8 mouse cellular contexts compared by ENCODE assay signal in genomic region chr10:84576395-84577070, GRCm38 (mm10). TPM values are rescaled to one million over a fixed set of nuclear protein-coding genes. Genes with fewer than 3 reads are reported as not detected.
DNase-seq lines count a peak whose midpoint lies in the region; ATAC-seq and TF ChIP-seq lines count a peak whose summit lies in the region.

TSS of gene Tcp11l2 (plus strand) at chr10:84576626.

- H3K9ac ChIP-seq in forebrain, embryonic 16.5 days (replicated peaks; ENCODE audit: low read depth, low read length): peak within 1 kb of the TSS; percentile 72
- peak within 1 kb of the TSS; percentile 62 for H3K9ac ChIP-seq in lung, embryonic 14.5 days

- peak within 1 kb of the TSS; percentile 67 for H3K27ac ChIP-seq in forebrain, embryonic 16.5 days (ENCODE audit: low read length)
- H3K27ac ChIP-seq in layer of hippocampus, adult 2 months: peak within 1 kb of the TSS; percentile 99
- peak within 1 kb of the TSS; percentile 77 for H3K27ac ChIP-seq in lung, embryonic 14.5 days (ENCODE audit: low read depth)
- peak within 1 kb of the TSS; percentile 92 for H3K27ac ChIP-seq in olfactory bulb, adult 2 months (ENCODE audit: insufficient read depth, low read depth, low read length)
- H3K27ac ChIP-seq in thymus, adult 2 months (ENCODE audit: control insufficient read depth, insufficient read depth, low read length): peak within 1 kb of the TSS; percentile 70

- peak; percentile 80 for TF ChIP-seq POLR2A in olfactory bulb, adult 2 months (IDR thresholded peaks at IDR 0.05; ENCODE audit: insufficient read depth, low read depth, low read length)
- peak; percentile 68; the same call in 1 of the 2 replicates for TF ChIP-seq POLR2A in thymus, adult 2 months (IDR thresholded peaks at IDR 0.05; ENCODE audit: control insufficient read depth, extremely low read depth, insufficient read depth, low read length, poor library complexity)

- peak; percentile 69 for ATAC-seq in G1E (ENCODE audit: extremely low read depth, insufficient number of reproducible peaks, low FRiP score, poor library complexity, severe bottlenecking)
- ATAC-seq in forebrain, embryonic 16.5 days: peak; percentile 99
- ATAC-seq in lung, embryonic 14.5 days (ENCODE audit: insufficient read depth): peak; percentile 99

- peak; percentile 76 for DNase-seq in G1E (ENCODE audit: low spot score)
- peak; percentile 96 to 97 for DNase-seq in cerebellum, adult 18-20 months
- peak; percentile 94 for DNase-seq in heart, postnatal 36 days
- peak; percentile 92 to 94 for DNase-seq in layer of hippocampus, adult 2 months (ENCODE audit: low spot score in 2 of 2)
- DNase-seq in lung, embryonic 14.5 days: peak; percentile 97
- peak; percentile 95 for DNase-seq in thymus, adult 2 months

- H3K4me3 ChIP-seq in G1E (ENCODE audit: low read depth, low read length): peak within 1 kb of the TSS; percentile 97
- peak within 1 kb of the TSS; percentile 71 for H3K4me3 ChIP-seq in forebrain, embryonic 16.5 days (replicated peaks; ENCODE audit: low read length)
- H3K4me3 ChIP-seq in layer of hippocampus, adult 2 months: peak within 1 kb of the TSS; percentile 96
- H3K4me3 ChIP-seq in lung, embryonic 14.5 days (ENCODE audit: low read depth, low read length): peak within 1 kb of the TSS; percentile 82
- H3K4me3 ChIP-seq in olfactory bulb, adult 2 months (ENCODE audit: insufficient read depth, low read depth, low read length): peak within 1 kb of the TSS; percentile 87
- peak within 1 kb of the TSS; percentile 88 for H3K4me3 ChIP-seq in thymus, adult 2 months (ENCODE audit: control insufficient read depth, insufficient read depth, low read length)

- WGBS in forebrain, embryonic 16.5 days: under 1% methylated on average over 46 of the region's 46 CpGs
- under 1% methylated on average over 46 of the region's 46 CpGs for WGBS in lung, embryonic 14.5 days
- WGBS in olfactory bulb, adult 2 months: under 1% methylated on average over 46 of the region's 46 CpGs
- WGBS in thymus, adult 2 months: under 1% methylated on average over 46 of the region's 46 CpGs

- H3K27me3 ChIP-seq in G1E (ENCODE audit: insufficient read depth, low read length): no peaks in the 10 kb centered on the region
- H3K27me3 ChIP-seq in forebrain, embryonic 16.5 days (replicated peaks; ENCODE audit: control insufficient read depth, insufficient read depth, low read length): 0 out of 2 replicates have a peak, but pooled peaks cover 5% of the 10 kb centered on the region
- H3K27me3 ChIP-seq in lung, embryonic 14.5 days (ENCODE audit: insufficient read depth, low read length): no peaks in the 10 kb centered on the region
- H3K27me3 ChIP-seq in thymus, adult 2 months (ENCODE audit: control insufficient read depth, insufficient read depth, low read length): no peaks in the 10 kb centered on the region

- H3K36me3 ChIP-seq in G1E (replicated peaks): no peaks in the 10 kb centered on the region
- H3K36me3 ChIP-seq in forebrain, embryonic 16.5 days (ENCODE audit: control insufficient read depth, insufficient read depth): no peaks in the 10 kb centered on the region
- no peaks in the 10 kb centered on the region for H3K36me3 ChIP-seq in lung, embryonic 14.5 days (ENCODE audit: insufficient read depth)
- no peaks in the 10 kb centered on the region for H3K36me3 ChIP-seq in thymus, adult 2 months (ENCODE audit: control insufficient read depth, insufficient read depth, low read length)

- H3K9me3 ChIP-seq in G1E (replicated peaks): no peaks in the 10 kb centered on the region
- no peaks in the 10 kb centered on the region for H3K9me3 ChIP-seq in forebrain, embryonic 16.5 days (ENCODE audit: control insufficient read depth, low read length)
- H3K9me3 ChIP-seq in lung, embryonic 14.5 days (ENCODE audit: low read depth, low read length): no peaks in the 10 kb centered on the region

- no peak for TF ChIP-seq CTCF in G1E (IDR thresholded peaks at IDR 0.05; ENCODE audit: low read depth, low read length)
- peak; percentile 38 for TF ChIP-seq CTCF in layer of hippocampus, adult 2 months (conservative IDR thresholded peaks at IDR 0.05)
- peak; percentile 36 for TF ChIP-seq CTCF in lung, embryonic 14.5 days (IDR thresholded peaks at IDR 0.05; ENCODE audit: low read depth)
- TF ChIP-seq CTCF in olfactory bulb, adult 2 months (IDR thresholded peaks at IDR 0.05; ENCODE audit: insufficient read depth, low read depth, low read length): no peak
- peak; percentile 44; the same call in 1 of the 2 replicates for TF ChIP-seq CTCF in thymus, adult 2 months (IDR thresholded peaks at IDR 0.05; ENCODE audit: borderline replicate concordance, control insufficient read depth, extremely low read depth, insufficient read depth, low read length, poor library complexity)

- intact Hi-C loops in heart, postnatal 36 days (cut with DNase I): loop anchor here (2.0 kb wide), 2 partner anchors 42 to 46 kb away; partner anchors contain the start of genes Ckap4 and Polr3b

- peak within 1 kb of the TSS; percentile 75 for H3K4me2 ChIP-seq in forebrain, embryonic 16.5 days (ENCODE audit: low read length)
- H3K4me2 ChIP-seq in lung, embryonic 14.5 days: peak within 1 kb of the TSS; percentile 97

- peaks cover 83% of the 10 kb centered on the region for H3K4me1 ChIP-seq in G1E (ENCODE audit: insufficient read depth, low read depth, low read length)
- H3K4me1 ChIP-seq in forebrain, embryonic 16.5 days (replicated peaks; ENCODE audit: control insufficient read depth, insufficient read depth, low read length): peaks cover 13% of the 10 kb centered on the region
- H3K4me1 ChIP-seq in lung, embryonic 14.5 days (ENCODE audit: insufficient read depth): peaks cover 5% of the 10 kb centered on the region
- H3K4me1 ChIP-seq in olfactory bulb, adult 2 months (ENCODE audit: control insufficient read depth, insufficient read depth, low read length): peaks cover 9% of the 10 kb centered on the region
- peaks cover 12% of the 10 kb centered on the region for H3K4me1 ChIP-seq in thymus, adult 2 months (replicated peaks; ENCODE audit: control insufficient read depth, insufficient read depth, low read length)

RNA-seq across cellular contexts. Expression of gene Tcp11l2, which starts in this region (rescaled TPM):
- 44.1 and 75.5 TPM in 2 replicates for total RNA-seq in G1E (2014; fragmentation: Nextera tagmentation)
- 24.6 and 25.4 TPM in 2 replicates for total RNA-seq in G1E (2017)
- polyA plus RNA-seq in G1E (2012): 8.2 and 10.4 TPM in 2 replicates
- polyA plus RNA-seq in forebrain, embryonic 16.5 days (2015; fragmentation: Nextera tagmentation; extraction: Ambion mirVana): 36.6 and 44.6 TPM in 2 replicates
- 100 to 1,000 TPM; 131 to 192 TPM for total RNA-seq in heart, postnatal 36 days (2021)
- 10 to 100 TPM; 27.3 to 29.4 TPM for total RNA-seq in layer of hippocampus, adult 2 months (2021)
- 15.1 and 17.4 TPM in 2 replicates for polyA plus RNA-seq in lung, embryonic 14.5 days (2014; fragmentation: Nextera tagmentation; extraction: Ambion mirVana)
- not detected in 2 replicates for polyA plus RNA-seq in olfactory bulb, adult 2 months (2012; ENCODE audit: insufficient read depth, insufficient read length, low replicate concordance, missing spikeins)
- polyA plus RNA-seq in thymus, adult 2 months (2012; rRNA removed): 99.2 and 139 TPM in 2 replicates

Comparison
In these comparisons a context has a peak if more than half of its experiments do, and no peak if none do; other contexts are left out.
1. Peak in every context shown above with its lines: DNase-seq, ATAC-seq, H3K4me3 ChIP-seq and H3K27ac ChIP-seq.
2. CTCF ChIP-seq: peak in layer of hippocampus, adult 2 months (single experiment), lung, embryonic 14.5 days (single experiment) and thymus, adult 2 months (single experiment); none in G1E (single experiment) and olfactory bulb, adult 2 months (single experiment).